Mouse (Mus musculus) megakaryocyte, embryonic 14.5 days (primary cell): Measurements from ENCODE around the gene Dnaaf1. TPM values are rescaled to one million over a fixed set of nuclear protein-coding genes. Genes with fewer than 3 reads are reported as not detected.

Source experiments
- H3K27me3 ChIP-seq: replicated peaks from 2 replicates; pipeline ENCODE3; 2012; ENCODE audit warnings: inconsistent platforms
- H3K36me3 ChIP-seq: replicated peaks from 2 replicates; pipeline ENCODE3; 2012; ENCODE audit warnings: low read length, inconsistent platforms, mixed read lengths
- H3K4me1 ChIP-seq: 2 replicates; pipeline ENCODE4 v1.6.1; 2012; ENCODE audit warnings: inconsistent platforms
- H3K4me3 ChIP-seq: replicated peaks from 2 replicates; pipeline ENCODE3; 2012; ENCODE audit warnings: moderate library complexity, mild to moderate bottlenecking, inconsistent platforms
- H3K9me3 ChIP-seq: 2 replicates; pipeline ENCODE4 v1.6.1; 2012; ENCODE audit warnings: inconsistent platforms
- FLI1 ChIP-seq: IDR thresholded peaks from 2 replicates; pipeline ENCODE4 v1.6.1; 2012; ENCODE audit warnings: low read length, inconsistent platforms, mixed read lengths
- GATA1 ChIP-seq: IDR thresholded peaks from 3 replicates; pipeline ENCODE4 v1.6.1; 2012; ENCODE audit warnings: mixed read lengths, low read length, inconsistent platforms, borderline replicate concordance
- polyA plus RNA-seq: library from polyadenylated mRNA; stranded (reverse); fragments of >175 nt; gene quantifications from 2 replicates; pipeline ENCODE4 v1.2.3, GENCODE M21; 2012; ENCODE audit warnings: low replicate concordance; ENCODE audit not compliant: insufficient read depth

Gene Dnaaf1
- polyA plus RNA-seq, 1 experiment = not detected

DNA sequence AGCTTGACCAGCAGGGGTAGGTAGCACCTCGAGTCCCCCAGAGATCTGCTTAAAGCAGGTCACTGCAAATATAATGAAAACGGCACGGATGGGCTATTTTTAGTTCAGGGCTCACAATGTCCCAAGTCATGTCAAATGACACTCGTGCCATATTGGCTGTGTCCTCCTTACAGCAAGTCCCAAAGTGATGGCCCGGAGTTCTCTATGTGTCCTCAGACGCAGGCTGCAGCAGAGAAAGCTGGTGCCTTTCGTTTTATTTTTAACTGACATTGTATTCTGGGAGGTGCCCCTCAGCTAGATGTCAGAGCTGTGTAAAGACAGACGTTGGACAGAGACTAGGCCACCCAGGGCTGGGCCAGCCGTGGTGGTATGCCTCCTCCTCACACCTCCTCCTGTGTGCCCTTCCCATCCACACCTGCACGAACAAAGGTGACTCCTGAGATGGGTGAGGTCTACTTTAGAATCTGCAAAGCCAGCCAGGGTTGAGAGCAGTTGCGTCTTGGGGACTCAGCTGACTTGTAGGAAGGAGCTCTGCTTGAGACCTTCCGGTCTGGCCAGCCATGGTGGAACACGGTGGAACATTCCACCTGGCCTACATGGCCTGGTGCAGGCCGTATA lies 45.9 kb downstream of the Dnaaf1 start:
- TF ChIP-seq FLI1 = no peak
- no peak for TF ChIP-seq GATA1
- Histone ChIP-seq H3K27me3 (peaks cover 78% of the 10 kb centered on the region), H3K4me1 (no peaks in the 10 kb centered on the region), H3K36me3 (no peaks in the 10 kb centered on the region), H3K9me3 (peaks cover 3% of the 10 kb centered on the region; the same call in 1 of the 2 replicates), H3K4me3 (no peak overlapping the region)

DNA sequence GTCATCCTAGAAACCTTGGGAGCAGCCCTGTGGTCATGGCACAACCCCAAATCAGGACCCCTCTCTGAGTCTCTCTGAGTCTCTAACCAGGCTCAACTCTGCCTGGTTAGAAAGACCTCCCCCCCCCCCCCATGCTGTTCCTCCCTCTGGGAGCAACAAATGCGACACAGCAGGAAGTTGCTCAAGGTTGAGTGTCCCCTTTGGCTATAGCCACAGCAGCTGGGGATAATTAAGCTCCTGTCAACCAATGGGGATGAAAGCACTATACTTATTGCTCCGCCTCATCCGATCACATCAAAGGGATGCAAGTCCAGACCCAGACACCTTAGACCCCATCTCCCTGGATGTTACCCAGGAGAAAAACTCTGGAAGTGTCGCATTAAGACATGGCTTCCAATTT lies 47.5 kb downstream of the Dnaaf1 start:
- no peaks in the 10 kb centered on the region for H3K36me3 ChIP-seq
- peaks cover 68% of the 10 kb centered on the region for H3K27me3 ChIP-seq
- no peak overlapping the region for H3K4me3 ChIP-seq
- H3K4me1 ChIP-seq = peaks cover 9% of the 10 kb centered on the region
- TF ChIP-seq FLI1 = no peak
- no peak for TF ChIP-seq GATA1
- peaks cover 7% of the 10 kb centered on the region for H3K9me3 ChIP-seq

DNA sequence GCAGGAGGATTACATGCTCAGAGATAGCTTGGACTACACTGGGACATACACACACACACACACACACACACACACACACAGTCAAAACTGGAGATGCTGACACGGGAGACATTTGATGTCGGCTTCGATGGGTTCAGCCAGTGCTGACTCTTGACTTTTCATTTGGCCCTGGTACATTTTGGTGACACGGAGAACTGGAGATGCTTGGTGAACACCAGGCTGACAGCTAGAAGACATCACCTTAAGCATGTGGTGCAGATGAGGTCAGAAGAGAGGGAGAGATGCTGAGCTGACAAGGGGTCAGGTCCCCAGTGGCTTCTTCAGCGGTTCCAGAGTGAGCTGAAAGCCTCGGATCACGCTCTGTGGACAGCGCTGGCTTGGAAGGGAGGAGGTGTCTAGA lies 48.0 kb downstream of the Dnaaf1 start:
- no peaks in the 10 kb centered on the region for H3K36me3 ChIP-seq
- H3K4me1 ChIP-seq = peaks cover 14% of the 10 kb centered on the region
- H3K9me3 ChIP-seq = peaks cover 7% of the 10 kb centered on the region
- H3K27me3 ChIP-seq = peaks cover 63% of the 10 kb centered on the region
- no peak for TF ChIP-seq FLI1
- TF ChIP-seq GATA1 = no peak
- H3K4me3 ChIP-seq = no peak overlapping the region

GRCm38 (mm10) chr8:119623744-119624143 lies 48.7 kb downstream of the Dnaaf1 start:
- Histone ChIP-seq H3K27me3 (peaks cover 60% of the 10 kb centered on the region), H3K36me3 (no peaks in the 10 kb centered on the region), H3K4me3 (no peak overlapping the region), H3K4me1 (peaks cover 16% of the 10 kb centered on the region), H3K9me3 (peaks cover 7% of the 10 kb centered on the region)
- no peak for TF ChIP-seq FLI1
- TF ChIP-seq GATA1 = no peak

DNA sequence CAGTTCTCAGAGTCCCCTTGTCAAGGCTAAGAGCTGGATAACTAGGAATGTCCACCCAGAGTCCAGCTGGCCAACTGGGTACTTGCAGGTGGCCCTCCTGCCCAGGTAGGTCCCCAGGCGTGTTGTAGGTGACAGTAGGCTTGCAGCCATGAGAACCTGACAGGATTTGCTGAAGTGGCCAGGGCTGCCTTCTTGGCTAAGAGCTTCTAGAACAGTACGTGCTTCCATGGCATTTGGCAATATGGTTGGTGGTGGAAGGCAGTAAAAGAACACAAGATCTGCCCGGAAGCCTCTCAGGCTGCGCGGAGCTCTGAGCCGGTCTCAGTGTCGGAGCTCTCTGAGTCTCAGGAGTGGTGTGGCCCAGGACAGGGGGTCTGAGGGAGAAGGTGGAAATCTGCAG lies 49.9 kb downstream of the Dnaaf1 start:
- TF ChIP-seq FLI1 = no peak
- TF ChIP-seq GATA1 = no peak
- H3K9me3 ChIP-seq = peaks cover 7% of the 10 kb centered on the region
- H3K4me1 ChIP-seq = peaks cover 19% of the 10 kb centered on the region
- H3K27me3 ChIP-seq = peaks cover 63% of the 10 kb centered on the region
- H3K36me3 ChIP-seq = no peaks in the 10 kb centered on the region
- no peak overlapping the region for H3K4me3 ChIP-seq

GRCm38 (mm10) chr8:119625788-119626187 lies 50.8 kb downstream of the Dnaaf1 start:
- Histone ChIP-seq H3K9me3 (peaks cover 7% of the 10 kb centered on the region), H3K36me3 (no peaks in the 10 kb centered on the region), H3K27me3 (peaks cover 65% of the 10 kb centered on the region), H3K4me3 (no peak overlapping the region), H3K4me1 (peaks cover 19% of the 10 kb centered on the region)
- TF ChIP-seq FLI1 (no peak), GATA1 (no peak)

GRCm38 (mm10) chr8:119627199-119627598 lies 52.2 kb downstream of the Dnaaf1 start:
- Histone ChIP-seq H3K4me1 (peaks cover 19% of the 10 kb centered on the region), H3K4me3 (no peak overlapping the region), H3K9me3 (peaks cover 7% of the 10 kb centered on the region), H3K36me3 (no peaks in the 10 kb centered on the region), H3K27me3 (peaks cover 69% of the 10 kb centered on the region)
- TF ChIP-seq FLI1 (no peak), GATA1 (no peak)

GRCm38 (mm10) chr8:119627613-119628359 lies 52.8 kb downstream of the Dnaaf1 start:
- H3K9me3 ChIP-seq = peaks cover 7% of the 10 kb centered on the region
- peak overlapping the region; percentile 13 for H3K4me3 ChIP-seq
- H3K27me3 ChIP-seq = peaks cover 71% of the 10 kb centered on the region
- TF ChIP-seq GATA1 = no peak
- no peak for TF ChIP-seq FLI1
- H3K4me1 ChIP-seq = peaks cover 19% of the 10 kb centered on the region
- no peaks in the 10 kb centered on the region for H3K36me3 ChIP-seq

DNA sequence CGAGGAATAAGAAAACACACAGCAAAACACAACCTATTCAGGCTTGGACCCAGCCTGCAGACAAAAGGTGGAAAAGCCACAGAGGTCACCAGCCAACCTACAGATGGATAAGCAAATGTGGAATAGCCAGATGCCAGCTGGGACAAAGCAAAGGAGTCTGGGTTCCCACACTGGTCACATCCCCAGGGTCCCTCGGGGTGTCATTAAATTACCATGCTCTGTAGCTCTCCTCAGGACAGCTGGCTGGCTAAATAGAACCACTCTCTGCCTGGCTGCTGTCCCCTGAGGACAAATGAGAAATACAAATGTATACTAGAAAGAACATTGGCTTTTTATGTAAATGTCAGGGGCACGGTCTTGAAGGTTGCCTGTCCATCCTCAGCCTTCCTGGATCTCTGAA lies 55.8 kb downstream of the Dnaaf1 start:
- H3K4me3 ChIP-seq = no peak overlapping the region
- peaks cover 74% of the 10 kb centered on the region for H3K27me3 ChIP-seq
- peaks cover 5% of the 10 kb centered on the region for H3K9me3 ChIP-seq
- H3K36me3 ChIP-seq = no peaks in the 10 kb centered on the region
- peaks cover 19% of the 10 kb centered on the region for H3K4me1 ChIP-seq
- TF ChIP-seq FLI1 (no peak), GATA1 (no peak)

- no peaks in the 10 kb centered on the region for H3K36me3 ChIP-seq
- H3K4me3 ChIP-seq = no peak overlapping the region
- TF ChIP-seq GATA1 (no peak), FLI1 (no peak)
- no peaks in the 10 kb centered on the region for H3K9me3 ChIP-seq
- H3K4me1 ChIP-seq = peaks cover 13% of the 10 kb centered on the region
- H3K27me3 ChIP-seq = peaks cover 85% of the 10 kb centered on the region
Measured at GRCm38 (mm10) chr8:119632246-119632645, 57.2 kb downstream of the Dnaaf1 start.
